Mouse (Mus musculus): ENCODE results near the gene Dag1.

DNA sequence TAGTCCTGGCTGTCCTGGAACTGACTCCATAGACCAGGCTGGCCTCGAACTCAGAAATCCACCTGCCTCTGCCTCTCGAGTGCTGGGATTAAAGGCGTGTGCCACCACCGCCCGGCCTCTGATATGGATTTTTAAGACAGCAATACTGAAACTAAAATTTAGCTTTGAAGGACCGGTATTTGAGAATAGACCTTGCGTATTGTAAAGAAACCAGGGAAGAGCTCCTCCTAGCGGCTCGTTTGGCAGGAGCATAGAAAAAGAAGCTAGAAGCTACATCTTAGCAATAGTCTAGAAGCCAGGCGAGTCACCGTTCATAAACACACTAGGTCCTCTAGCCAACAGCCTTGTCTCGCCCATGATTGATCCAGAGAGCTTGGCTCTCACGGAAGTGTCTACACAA is 60.7 kb downstream of the Dag1 start:
- TF ChIP-seq EP300 (IDR thresholded peaks at IDR 0.05; ENCODE audit: insufficient read depth, low read depth, low read length): no peak
- no peak for TF ChIP-seq POLR2A (IDR thresholded peaks at IDR 0.05; ENCODE audit: insufficient read depth, low read depth, low read length)
